Mouse (Mus musculus) ES-Bruce4 (cell line): ENCODE measurements around the gene Pard3.

Source experiments
- CTCF ChIP-seq: IDR thresholded peaks from one replicate; pipeline ENCODE4 v1.8.1; 2011; ENCODE audit warnings: low read depth, low read length
- EP300 ChIP-seq: IDR thresholded peaks from 2 replicates; pipeline ENCODE4 v1.6.1; 2011; ENCODE audit warnings: low read depth, low read length; ENCODE audit not compliant: insufficient read depth
- POLR2A ChIP-seq: IDR thresholded peaks from one replicate; pipeline ENCODE4 v1.8.1; 2011; ENCODE audit warnings: low read length; ENCODE audit not compliant: insufficient read depth

GRCm38 (mm10) chr8:127220206-127220605, 156.5 kb downstream of the Pard3 start:
- TF ChIP-seq POLR2A: no peak
- no peak for TF ChIP-seq CTCF
- TF ChIP-seq EP300: no peak
